Mouse (Mus musculus) mouse trophoblast stem cell (cell line): ENCODE data around the gene Als2cl.

Source experiments
- in situ Hi-C, 2 experiments: fragments of 300-500 bp; cut with MseI, MboI; formaldehyde crosslinking; loops; 2 replicates in 1 of 2; 3 replicates in 1 of 2; pipeline ENCODE4 v1.15.1; 2025

Gene Als2cl

DNA sequence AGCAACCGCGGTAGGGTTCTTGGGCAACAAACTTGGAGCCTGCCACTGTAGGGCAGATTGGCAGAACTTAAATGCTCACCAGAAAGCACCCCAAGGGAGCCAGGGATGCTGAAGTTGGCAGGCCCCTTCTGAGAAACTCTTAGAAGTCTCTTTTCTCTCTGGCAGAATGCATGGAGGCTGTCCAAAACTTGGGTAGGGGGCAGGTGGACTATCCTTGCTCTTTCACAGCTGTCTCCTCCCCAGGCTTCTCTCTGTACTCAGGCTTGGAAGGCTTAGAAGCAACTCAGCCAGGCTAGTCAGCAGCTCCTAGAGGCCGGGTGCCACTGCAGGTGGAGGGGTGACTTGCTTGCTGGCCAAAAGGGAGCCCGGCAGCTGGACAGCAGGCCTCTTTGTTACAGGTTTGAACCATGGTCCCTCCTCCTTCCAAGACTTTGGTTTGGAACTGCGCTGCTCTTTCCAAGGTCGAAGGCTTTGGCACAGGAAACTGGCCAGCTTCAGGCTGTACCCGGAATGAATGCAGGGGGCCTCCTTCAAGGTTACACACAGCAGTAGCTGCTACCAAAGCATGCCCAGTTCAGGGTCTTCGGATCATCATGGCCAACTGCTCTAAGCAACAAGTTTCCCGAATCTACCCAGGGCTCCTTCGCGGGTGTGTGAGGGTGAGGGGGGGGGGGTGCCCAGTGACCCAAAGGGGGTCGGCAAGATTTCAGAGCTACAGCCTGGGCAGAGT lies at the start of gene Als2cl:
Gene Als2cl (plus strand): TSS at position 680 of the 730 bp plus-strand sequence.
- in situ Hi-C loops, result loop anchor here (10.0 kb wide), 2 partner anchors 95 to 155 kb away; no protein-coding TSS in a partner anchor

DNA sequence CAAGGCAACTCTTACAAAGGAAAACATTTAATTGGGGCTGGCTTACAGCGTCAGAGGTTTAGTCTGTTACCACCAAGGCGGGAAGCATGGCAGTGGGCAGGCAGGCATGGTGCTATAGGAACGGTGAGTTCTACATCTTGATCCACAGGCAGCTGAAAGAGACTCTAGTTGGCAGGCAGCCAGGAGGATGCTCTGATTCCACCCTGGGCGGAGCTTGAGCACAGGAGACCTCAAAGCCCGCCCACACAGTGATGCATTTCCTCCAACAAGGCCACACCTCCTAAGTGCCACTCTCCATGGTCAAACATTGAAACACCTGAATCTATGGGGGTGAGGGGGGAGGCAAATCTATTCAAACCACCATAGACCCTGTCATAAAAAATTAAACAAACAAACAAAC lies 46.6 kb upstream of the Als2cl start:
- in situ Hi-C loops, result no loop called here

GRCm38 (mm10) chr9:110834411-110834810 lies 45.3 kb upstream of the Als2cl start, which contains the start of gene Prss45:
Gene Prss45, plus strand, starts transcription at chr9:110834588.
- in situ Hi-C loops, result no loop called here

DNA sequence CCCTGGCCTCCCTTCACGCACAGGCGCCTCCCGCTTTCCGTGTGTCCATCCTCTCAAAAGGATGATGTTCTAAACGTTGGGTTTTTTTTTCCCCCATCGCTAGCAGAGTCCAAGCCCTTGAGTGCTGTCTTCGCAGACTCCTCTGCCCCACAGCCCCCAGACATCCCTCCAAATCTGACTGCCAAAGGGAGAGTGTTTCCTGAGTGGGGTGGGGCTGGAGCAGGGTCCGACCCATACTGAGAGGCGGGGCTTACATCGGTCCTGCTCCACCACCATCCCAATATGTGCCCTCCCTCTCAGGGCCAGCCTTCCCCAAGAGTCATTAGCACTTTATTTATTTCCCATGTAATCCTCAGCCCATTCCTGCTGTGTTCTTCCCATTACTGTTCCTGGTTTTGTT lies 44.7 kb upstream of the Als2cl start:
- in situ Hi-C loops, result no loop called here

GRCm38 (mm10) chr9:110836112-110836511 lies 43.6 kb upstream of the Als2cl start:
- in situ Hi-C loops, result no loop called here

DNA sequence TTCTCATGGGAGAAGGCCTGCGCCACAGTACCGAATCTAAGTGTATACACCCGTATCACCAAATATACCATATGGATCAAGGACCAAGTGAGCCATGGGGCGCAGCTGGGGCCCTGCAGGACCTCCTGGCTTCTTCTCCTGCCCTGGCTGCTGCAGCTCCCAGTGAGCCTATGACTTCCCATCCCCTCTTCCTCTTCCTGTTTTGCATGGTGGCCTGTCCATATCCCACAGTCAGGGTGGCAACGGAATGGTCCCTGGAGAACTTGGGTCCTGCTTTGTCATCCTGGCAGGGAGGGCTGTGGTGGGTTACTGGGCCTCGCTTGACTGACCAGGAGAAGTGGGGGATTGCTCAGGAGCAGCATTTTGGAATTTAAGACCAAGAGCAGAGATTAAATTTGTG lies 38.8 kb upstream of the Als2cl start:
- in situ Hi-C loops, result no loop called here

GRCm38 (mm10) chr9:110841438-110841837 lies 38.2 kb upstream of the Als2cl start:
- in situ Hi-C loops, result no loop called here

GRCm38 (mm10) chr9:110844206-110844605 lies 35.5 kb upstream of the Als2cl start, which contains the start of gene Prss46:
Gene Prss46, plus strand, starts transcription at chr9:110844506.
- in situ Hi-C loops, result no loop called here

GRCm38 (mm10) chr9:110849162-110849561 lies 30.5 kb upstream of the Als2cl start:
- in situ Hi-C loops, result no loop called here

- in situ Hi-C loops, result no loop called here
Measured at GRCm38 (mm10) chr9:110855903-110856302, 23.8 kb upstream of the Als2cl start.

- in situ Hi-C loops, result no loop called here
Measured at GRCm38 (mm10) chr9:110856920-110857319, 22.8 kb upstream of the Als2cl start.

GRCm38 (mm10) chr9:110857781-110858472 lies 21.7 kb upstream of the Als2cl start, which contains the start of gene Prss50:
Gene Prss50, plus strand, starts transcription at chr9:110857967.
- in situ Hi-C loops, result no loop called here

DNA sequence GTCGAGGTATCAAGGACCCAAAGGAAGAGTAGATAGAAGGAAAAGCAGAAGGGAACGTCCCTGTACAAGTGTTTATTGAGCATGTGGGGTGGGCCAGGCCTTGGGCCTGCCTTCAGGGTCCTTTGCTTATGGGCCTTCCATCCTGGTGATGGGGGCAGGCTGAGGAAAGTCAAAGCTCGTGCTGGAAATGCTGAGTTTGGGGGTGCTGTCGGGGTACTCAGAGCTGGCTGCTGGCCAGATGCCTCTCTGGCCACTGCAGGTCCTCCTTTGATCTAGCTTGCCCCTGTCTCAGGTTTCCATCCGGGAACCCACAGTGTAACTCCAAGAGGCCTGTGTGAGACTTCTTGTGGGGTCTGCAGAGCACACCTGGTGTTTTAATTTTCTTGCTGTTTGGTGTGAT lies 21.1 kb upstream of the Als2cl start:
- in situ Hi-C loops, result no loop called here

- in situ Hi-C loops, result no loop called here
Measured at GRCm38 (mm10) chr9:110858967-110859596, 20.6 kb upstream of the Als2cl start.

DNA sequence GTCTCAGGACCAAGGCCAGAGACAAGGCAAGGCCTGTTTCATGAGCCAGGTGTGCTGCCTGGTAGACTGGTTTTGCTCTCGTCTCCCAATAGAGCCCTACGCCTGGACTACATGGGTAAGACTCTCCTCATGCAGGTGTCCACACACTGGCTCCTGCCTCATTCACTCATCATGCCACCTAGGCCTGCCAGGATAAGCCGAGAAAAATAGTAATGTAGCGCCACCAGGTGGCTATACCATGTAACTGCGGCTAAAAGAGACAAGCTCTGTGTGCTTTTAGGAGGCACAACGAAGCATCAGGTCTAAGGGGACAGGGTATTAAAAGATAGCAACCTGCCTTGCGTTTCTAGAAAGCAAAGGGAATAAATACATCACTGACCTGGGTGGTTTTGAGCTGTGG lies 8.6 kb upstream of the Als2cl start:
- in situ Hi-C loops, result loop anchor here (5.0 to 10.0 kb wide), 3 partner anchors 79 to 146 kb away; no protein-coding TSS in a partner anchor

GRCm38 (mm10) chr9:110873681-110874659 lies 5.7 kb upstream of the Als2cl start:
- in situ Hi-C loops, result loop anchor here (5.0 to 10.0 kb wide), 3 partner anchors 82 to 149 kb away; no protein-coding TSS in a partner anchor

GRCm38 (mm10) chr9:110874660-110875191 lies 4.9 kb upstream of the Als2cl start:
- in situ Hi-C loops, result loop anchor here (5.0 to 10.0 kb wide), 3 partner anchors 82 to 150 kb away; no protein-coding TSS in a partner anchor

- in situ Hi-C loops, result loop anchor here (10.0 kb wide), 2 partner anchors 90 to 150 kb away; no protein-coding TSS in a partner anchor
Measured at GRCm38 (mm10) chr9:110875288-110875695, 4.4 kb upstream of the Als2cl start.

DNA sequence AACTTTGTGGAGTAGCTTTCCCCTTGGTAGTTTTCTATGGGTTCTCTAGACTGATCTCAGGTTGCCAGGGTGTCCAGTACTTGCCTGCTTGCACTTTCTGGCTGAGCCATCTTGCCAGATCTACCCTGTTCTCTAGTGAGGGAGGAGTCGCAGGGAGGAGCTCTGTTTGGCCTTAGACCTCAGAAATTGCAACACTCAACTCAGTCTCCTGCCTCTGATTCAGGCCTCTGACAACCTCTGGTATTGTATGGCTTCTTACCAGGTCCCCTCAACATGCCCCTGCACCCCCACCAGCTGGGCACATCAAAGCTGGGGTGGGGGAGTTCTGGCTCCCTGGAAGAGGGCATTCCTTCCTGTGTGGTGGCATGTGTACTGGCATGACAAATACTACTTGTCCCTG lies 2.3 kb upstream of the Als2cl start:
- in situ Hi-C loops, result loop anchor here (10.0 kb wide), 2 partner anchors 93 to 153 kb away; no protein-coding TSS in a partner anchor

GRCm38 (mm10) chr9:110877888-110878287 lies 1.8 kb upstream of the Als2cl start:
- in situ Hi-C loops, result loop anchor here (10.0 kb wide), 2 partner anchors 93 to 153 kb away; no protein-coding TSS in a partner anchor
